10 mouse cellular contexts compared by ENCODE assay signal in the genomic region with DNA sequence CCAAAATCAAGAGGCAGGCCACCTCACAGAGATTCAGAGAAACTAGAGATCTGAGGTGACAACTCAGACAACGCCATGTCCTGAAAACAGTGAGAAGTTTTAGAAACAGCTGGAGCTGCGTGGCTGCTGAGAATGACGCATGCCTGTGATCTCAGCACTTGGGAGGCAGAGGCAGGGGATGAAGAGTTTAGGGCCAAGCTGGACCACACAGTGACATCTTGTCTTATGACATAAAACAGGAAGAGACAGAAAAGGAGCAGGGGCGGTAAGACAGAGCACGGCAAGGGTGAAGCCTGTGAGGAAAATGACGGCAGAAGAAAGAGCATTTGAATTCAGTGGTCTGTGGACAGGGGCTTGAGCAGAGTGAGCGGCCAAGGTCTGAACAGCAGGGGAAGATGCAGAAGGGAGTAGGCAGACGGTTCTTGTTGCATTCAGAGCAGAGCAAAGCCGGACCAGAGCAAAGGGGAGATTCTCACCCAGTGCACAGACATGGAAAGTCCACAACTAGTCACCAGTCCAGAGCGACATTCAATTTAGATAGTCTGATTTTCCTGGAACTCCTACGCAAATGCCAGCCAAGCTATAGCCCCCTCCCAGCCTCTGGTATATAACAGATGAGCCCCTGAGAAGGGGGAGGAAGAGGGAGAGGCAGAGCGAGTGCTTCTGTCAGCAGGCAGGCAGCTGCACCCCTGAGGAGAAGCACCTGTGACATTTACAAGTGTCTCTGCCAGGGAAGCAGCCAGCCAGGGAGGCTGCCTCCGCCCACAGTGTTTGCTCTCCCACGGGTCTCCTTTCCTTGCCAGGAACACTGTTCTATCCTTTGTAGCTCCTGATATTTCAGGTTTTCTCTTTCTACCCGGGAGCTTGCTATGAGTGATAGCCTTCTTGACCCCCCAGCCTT. TPM values are rescaled to one million over a fixed set of nuclear protein-coding genes. Genes with fewer than 3 reads are reported as not detected.
DNase-seq lines count a peak whose midpoint lies in the region.
"Had no signal": no experiment of that assay in that cellular context is flagged by ENCODE, and none has a peak within 500 bp of the region (broad histone marks: within the 10 kb centered on the region; RNA-seq: fewer than 3 reads in every experiment).

No protein-coding gene starts in this region.

- no peak overlapping the region for H3K27ac ChIP-seq in heart, embryonic 10.5 days
- H3K27ac ChIP-seq: liver, embryonic 13.5 days had no signal

- DNase-seq in gastrocnemius, postnatal 25 days, result peak; percentile 20
- no peak for DNase-seq in gastrocnemius, postnatal 14 days
- peak; percentile 94 for DNase-seq in cerebellum, adult 11-12 months
- DNase-seq in heart, embryonic 10.5 days (ENCODE audit: low spot score), result no peak
- DNase-seq in layer of hippocampus, adult 18-20 months (ENCODE audit: low spot score in 2 of 2), result peak; percentile 51 to 80
- DNase-seq in right cerebral cortex, postnatal 10 days (ENCODE audit: low spot score in 2 of 2), result peak; percentile 68 to 73
- no peak for DNase-seq in retina, postnatal 1 day
- DNase-seq in embryo, embryonic 10.5 days (ENCODE audit: low spot score), result no peak
- DNase-seq: liver, embryonic 13.5 days had no signal

- H3K4me3 ChIP-seq in heart, embryonic 10.5 days, result peak overlapping the region; percentile 22; the same call in 1 of the 2 replicates
- H3K4me3 ChIP-seq: liver, embryonic 13.5 days had no signal

- H3K4me1 ChIP-seq in heart, embryonic 10.5 days, result peaks cover 20% of the 10 kb centered on the region
- H3K4me1 ChIP-seq: liver, embryonic 13.5 days had no signal

- H3K36me3 ChIP-seq in heart, embryonic 10.5 days, result no peaks in the 10 kb centered on the region
- H3K36me3 ChIP-seq: liver, embryonic 13.5 days had no signal

- H3K27me3 ChIP-seq in heart, embryonic 10.5 days (ENCODE audit: insufficient read depth, poor library complexity, severe bottlenecking), result no peaks in the 10 kb centered on the region
- H3K27me3 ChIP-seq: CH12.LX; liver, embryonic 13.5 days had no signal

- intact Hi-C loops in gastrocnemius, postnatal 14 days (cut with DNase I; ENCODE audit: low total_unique reads), result no loop called here

- 25% methylated on average over 15 of the region's 15 CpGs for WGBS in heart, embryonic 10.5 days

- H3K9me3 ChIP-seq in heart, embryonic 10.5 days, result no peaks in the 10 kb centered on the region
- H3K9me3 ChIP-seq: liver, embryonic 13.5 days had no signal

RNA-seq across cellular contexts. Expression of a gene that starts 19.6 kb away (rescaled TPM):
- under 1 TPM; 0.08 to 0.19 TPM for total RNA-seq in gastrocnemius, postnatal 25 days (2021)
- total RNA-seq in gastrocnemius, postnatal 14 days (2021), result under 1 TPM; 0.31 to 0.55 TPM
- polyA plus RNA-seq in heart, embryonic 10.5 days (2016; fragmentation: Nextera tagmentation; extraction: Ambion mirVana), result 0.70 and 1.3 TPM in 2 replicates
- 10 to 100 TPM; 45.8 to 55.2 TPM for total RNA-seq in layer of hippocampus, adult 18-20 months (2021)

Comparison
In these comparisons a context has a peak if more than half of its experiments do, and no peak if none do; other contexts are left out.
1. DNase-seq: peak in gastrocnemius, postnatal 25 days (single experiment), cerebellum, adult 11-12 months (single experiment), layer of hippocampus, adult 18-20 months (2 of 2) and right cerebral cortex, postnatal 10 days (2 of 2); none in gastrocnemius, postnatal 14 days (single experiment), heart, embryonic 10.5 days (single experiment), retina, postnatal 1 day (single experiment) and embryo, embryonic 10.5 days (single experiment).
2. RNA of a gene that starts 19.6 kb away (total RNA-seq): 45.8 to 55.2 TPM in layer of hippocampus, adult 18-20 months; 0.31 to 0.55 TPM in gastrocnemius, postnatal 14 days and 0.08 to 0.19 TPM in gastrocnemius, postnatal 25 days; every median in the first group is over 10 times any median in the second.